In the genomic region with DNA sequence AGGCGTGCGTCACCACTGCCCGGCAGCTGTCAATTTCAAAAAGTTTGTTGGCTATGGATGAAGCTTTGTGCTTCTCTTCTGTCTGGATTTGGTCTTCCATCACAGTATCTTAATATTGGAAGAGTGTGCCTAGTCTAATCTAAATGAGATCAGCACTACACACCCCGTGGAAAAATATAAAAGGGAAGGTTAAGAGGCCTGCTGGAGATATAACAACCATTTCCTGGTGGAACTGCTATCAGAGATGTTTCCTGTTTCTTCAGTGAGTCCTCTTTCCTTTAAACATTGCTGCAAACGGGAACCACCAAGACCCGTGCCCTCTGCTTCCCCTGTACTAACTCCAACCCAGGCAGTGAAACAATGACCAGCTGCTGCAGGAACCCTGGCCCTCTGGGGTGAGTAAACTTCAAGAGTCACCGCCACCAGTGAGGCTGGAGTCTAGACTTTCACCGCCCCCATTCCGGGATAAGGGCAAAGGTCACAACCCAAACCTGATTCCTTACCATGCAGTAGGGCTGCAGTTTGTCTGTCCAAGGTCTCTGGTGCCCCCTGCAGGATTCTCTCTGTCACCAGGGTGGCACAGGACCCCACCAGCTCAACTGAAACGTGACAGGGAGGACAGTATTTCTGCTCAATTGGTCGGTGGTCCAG, we compare ENCODE assay signal across 9 mouse cellular contexts. TPM values are rescaled to one million over a fixed set of nuclear protein-coding genes. Genes with fewer than 3 reads are reported as not detected.
DNase-seq lines count a peak whose midpoint lies in the region; ATAC-seq and TF ChIP-seq lines count a peak whose summit lies in the region.
"Had no signal": no experiment of that assay in that cellular context is flagged by ENCODE, and none has a peak within 500 bp of the region (broad histone marks: within the 10 kb centered on the region; RNA-seq: fewer than 3 reads in every experiment).

No protein-coding gene starts in this region.

- dilution Hi-C loops in CH12.LX (cut with MboI; ENCODE audit: extremely low pct_ligation_motif_present, extremely low pct_unique_long_range_greater_than_20kb, low sequenced_read_pairs), result no loop called here

- no peak overlapping the region for H3K4me2 ChIP-seq in CH12.LX (ENCODE audit: insufficient read depth, low read depth, poor library complexity, severe bottlenecking)
- no peak overlapping the region for H3K4me2 ChIP-seq in liver, embryonic 12.5 days

- peak; percentile 68 for DNase-seq in A20 (ENCODE audit: low read depth, low spot score)
- peak; percentile 72 for DNase-seq in CH12.LX (ENCODE audit: extremely low read depth)
- peak; percentile 57 for DNase-seq in c-Kit-positive CD71-negative TER-119-negative erythroid progenitor cells, embryonic 14.5 days (ENCODE audit: low read depth)
- DNase-seq in gastrocnemius, postnatal 4 days (ENCODE audit: low spot score in 2 of 2), result peak; percentile 30 to 65
- DNase-seq in kidney, adult 8-10 months, result peak; percentile 91 to 93
- DNase-seq in ovary, postnatal 14 days (ENCODE audit: low spot score), result peak; percentile 52
- peak; percentile 78 to 81 for DNase-seq in thymus, postnatal 36 days

- ATAC-seq in liver, embryonic 12.5 days, result peak; percentile 80

- TF ChIP-seq RAD21 in CH12.LX (IDR thresholded peaks at IDR 0.05; ENCODE audit: low read depth, low read length), result peak; percentile 91

- peaks cover 2% of the 10 kb centered on the region for H3K9me3 ChIP-seq in CH12.LX (replicated peaks; ENCODE audit: low read length)
- H3K9me3 ChIP-seq in liver, embryonic 12.5 days (replicated peaks), result no peaks in the 10 kb centered on the region

- peaks cover 11 to 61% of the 10 kb centered on the region in 2 experiments for H3K36me3 ChIP-seq in CH12.LX (replicated peaks in 1 of 2; ENCODE audit: control insufficient read depth in 1 of 2, insufficient read depth in 1 of 2, low read length in 1 of 2)
- H3K36me3 ChIP-seq in liver, embryonic 12.5 days, result peaks cover 83% of the 10 kb centered on the region

- no peaks in the 10 kb centered on the region for H3K79me2 ChIP-seq in CH12.LX (replicated peaks; ENCODE audit: control insufficient read depth, extremely low read depth, insufficient read depth, poor library complexity, severe bottlenecking)

- TF ChIP-seq EP300 in CH12.LX (IDR thresholded peaks at IDR 0.05; ENCODE audit: low read length), result no peak

- no peaks in the 10 kb centered on the region for H3K27me3 ChIP-seq in CH12.LX (replicated peaks)
- no peaks in the 10 kb centered on the region for H3K27me3 ChIP-seq in liver, embryonic 12.5 days (replicated peaks)

- H3K9ac ChIP-seq in CH12.LX (ENCODE audit: insufficient read depth, low read depth), result no peak overlapping the region
- H3K9ac ChIP-seq in liver, embryonic 12.5 days, result no peak overlapping the region

- no peak for TF ChIP-seq POLR2A in CH12.LX (IDR thresholded peaks at IDR 0.05; ENCODE audit: low read depth, low read length)

- 39% methylated on average over 11 of the region's 11 CpGs for WGBS in liver, embryonic 12.5 days (ENCODE audit: insufficient replicate concordance)

- H3K4me3 ChIP-seq in CH12.LX (replicated peaks in 1 of 3; ENCODE audit: low read depth in 2 of 3, low read length in 2 of 3, poor library complexity in 1 of 3), result no peak overlapping the region
- H3K4me3 ChIP-seq in liver, embryonic 12.5 days, result no peak overlapping the region

- in situ Hi-C loops in CH12.LX (cut with MboI; ENCODE audit: low pct_ligation_motif_present, low pct_unique_long_range_greater_than_20kb, low sequenced_read_pairs), result no loop called here

- H3K27ac ChIP-seq in CH12.LX (ENCODE audit: insufficient read depth, low read depth), result no peak overlapping the region
- peak overlapping the region; percentile 40; the same call in 1 of the 2 replicates for H3K27ac ChIP-seq in liver, embryonic 12.5 days

- H3K4me1 ChIP-seq in CH12.LX (ENCODE audit: control insufficient read depth in 1 of 2, insufficient read depth in 2 of 2), result peaks cover 0 to 11% of the 10 kb centered on the region in 2 experiments; a peak in 1 of 4 replicates
- peaks cover 12% of the 10 kb centered on the region for H3K4me1 ChIP-seq in liver, embryonic 12.5 days

- peak; percentile 43 to 94; a peak in 3 of 4 replicates for TF ChIP-seq CTCF in CH12.LX (conservative IDR thresholded peaks at IDR 0.05 in 1 of 2, IDR thresholded peaks at IDR 0.05 in 1 of 2; ENCODE audit: low read depth in 2 of 2, low read length in 2 of 2)

TF ChIP-seq in CH12.LX, 34 proteins besides CTCF, POLR2A, EP300 and RAD21:
- TF ChIP-seq ZC3H11A (IDR thresholded peaks at IDR 0.05; ENCODE audit: low read depth, low read length) (peak; percentile 27; the same call in 1 of the 2 replicates), MYC (IDR thresholded peaks at IDR 0.05; ENCODE audit: low read depth, low read length) (0 out of 2 replicates have a peak, but pooled peaks have one; percentile 39), SMC3 (IDR thresholded peaks at IDR 0.05; ENCODE audit: low read depth, low read length) (peak; percentile 87), BHLHE40 (IDR thresholded peaks at IDR 0.05; ENCODE audit: low read depth, low read length) (peak; percentile 81), E2F4 (IDR thresholded peaks at IDR 0.05; ENCODE audit: insufficient replicate concordance, low read depth, low read length) (no peak)

RNA-seq across cellular contexts. Expression of gene Bnipl, which starts 12.2 kb away (rescaled TPM):
- total RNA-seq in CH12.LX (2012; rRNA removed) (0.17 TPM in 1 of 2 replicates, not detected in the other), CH12.LX (2014; rRNA removed) (not detected in 2 replicates)
- polyA plus RNA-seq in CH12.LX (2012; ENCODE audit: insufficient read length, low read depth), result 0.30 and 0.33 TPM in 2 replicates
- under 1 TPM; 0.16 to 0.29 TPM for total RNA-seq in gastrocnemius, postnatal 4 days (2021)
- not detected in 2 replicates for polyA plus RNA-seq in liver, embryonic 12.5 days (2016; fragmentation: Nextera tagmentation; extraction: Ambion mirVana)
- polyA plus RNA-seq: heart, embryonic 14.5 days had no signal

RNA-seq across cellular contexts. Expression of gene Mindy1, which starts 17.9 kb away (rescaled TPM):
- total RNA-seq in CH12.LX (2012; rRNA removed), result 4.9 and 5.4 TPM in 2 replicates
- 5.0 and 6.0 TPM in 2 replicates for total RNA-seq in CH12.LX (2014; rRNA removed)
- 8.7 and 14.4 TPM in 2 replicates for polyA plus RNA-seq in CH12.LX (2012; ENCODE audit: insufficient read length, low read depth)
- 10 to 100 TPM; 22.8 to 26.8 TPM for total RNA-seq in gastrocnemius, postnatal 4 days (2021)
- 18.8 and 22.5 TPM in 2 replicates for polyA plus RNA-seq in liver, embryonic 12.5 days (2016; fragmentation: Nextera tagmentation; extraction: Ambion mirVana)

RNA-seq across cellular contexts. Expression of gene Prune1, which starts 18.7 kb away (rescaled TPM):
- total RNA-seq in CH12.LX (2012; rRNA removed) (7.1 and 8.4 TPM in 2 replicates), CH12.LX (2014; rRNA removed) (7.1 and 8.5 TPM in 2 replicates)
- polyA plus RNA-seq in CH12.LX (2012; ENCODE audit: insufficient read length, low read depth), result 8.8 and 9.1 TPM in 2 replicates
- 10 to 100 TPM; 68.7 to 78.2 TPM for total RNA-seq in gastrocnemius, postnatal 4 days (2021)
- polyA plus RNA-seq in liver, embryonic 12.5 days (2016; fragmentation: Nextera tagmentation; extraction: Ambion mirVana), result 11.8 and 12.1 TPM in 2 replicates

RNA-seq across cellular contexts. Expression of gene Gm128, which starts 21.8 kb away (rescaled TPM):
- total RNA-seq in CH12.LX (2012; rRNA removed) (not detected in 2 replicates), CH12.LX (2014; rRNA removed) (not detected in 2 replicates)
- polyA plus RNA-seq in CH12.LX (2012; ENCODE audit: insufficient read length, low read depth), result not detected in 2 replicates
- total RNA-seq in gastrocnemius, postnatal 4 days (2021), result under 1 TPM in 1 of 2 experiments, not detected in 1; 0.18 TPM
- polyA plus RNA-seq in liver, embryonic 12.5 days (2016; fragmentation: Nextera tagmentation; extraction: Ambion mirVana), result 0.33 and 0.38 TPM in 2 replicates

RNA-seq across cellular contexts. Expression of gene Mllt11, which starts 31.2 kb away (rescaled TPM):
- total RNA-seq in CH12.LX (2012; rRNA removed), result 10.0 and 11.5 TPM in 2 replicates
- 9.5 and 10.0 TPM in 2 replicates for total RNA-seq in CH12.LX (2014; rRNA removed)
- 23.9 and 24.2 TPM in 2 replicates for polyA plus RNA-seq in CH12.LX (2012; ENCODE audit: insufficient read length, low read depth)
- 10 to 100 TPM; 30.9 to 34.4 TPM for total RNA-seq in gastrocnemius, postnatal 4 days (2021)
- 4.3 and 4.5 TPM in 2 replicates for polyA plus RNA-seq in liver, embryonic 12.5 days (2016; fragmentation: Nextera tagmentation; extraction: Ambion mirVana)

Comparison
In these comparisons a context has a peak if more than half of its experiments do, and no peak if none do; other contexts are left out.
1. RNA of gene Prune1, which starts 18.7 kb away (total RNA-seq): 68.7 to 78.2 TPM in gastrocnemius, postnatal 4 days; 7.1 to 8.5 TPM in CH12.LX; every median in the first group is over 4 times any median in the second.
2. Peak in every context shown above with its lines, with median percentiles within 50 percentile points of each other: DNase-seq.